Mouse (Mus musculus) testis, postnatal 14 days (tissue): ENCODE measurements at regions not wholly inside any gene's neighbourhood (a gene's known extent, or its start where the extent isn't known, plus 50 kb on each side); places are given as distances from the start of the nearest gene placed in this dataset.

ENCODE experiments used
- DNase-seq: peaks from one replicate; pipeline ENCODE4 v3.0.0; 2021; ENCODE audit warnings: low spot score

DNA sequence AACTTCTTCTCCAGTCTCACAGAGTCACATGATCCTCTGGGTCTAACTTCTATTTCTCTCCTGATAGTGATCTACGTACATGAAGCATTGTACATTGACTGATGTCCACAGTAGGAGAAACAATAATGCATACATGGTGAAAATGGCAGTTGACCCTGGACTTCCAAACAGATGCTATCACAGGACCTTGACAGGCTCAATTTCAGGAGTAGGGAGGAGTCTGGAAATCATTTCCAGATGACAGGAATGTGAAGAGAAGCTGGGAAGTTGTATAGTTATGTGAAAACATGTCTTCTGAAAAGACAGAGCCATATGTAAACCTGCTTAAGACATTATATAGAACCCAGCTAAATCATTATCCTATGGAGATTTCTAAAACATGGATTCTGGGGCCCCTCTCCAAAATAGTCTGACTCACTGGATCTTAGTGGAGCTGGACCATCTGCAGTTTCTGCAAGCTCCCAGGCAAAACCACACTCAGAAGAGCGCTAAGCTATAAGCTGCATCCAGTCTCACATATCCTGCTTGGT is 322.3 kb upstream of the Ldb2 start:
- no peak for DNase-seq

DNA sequence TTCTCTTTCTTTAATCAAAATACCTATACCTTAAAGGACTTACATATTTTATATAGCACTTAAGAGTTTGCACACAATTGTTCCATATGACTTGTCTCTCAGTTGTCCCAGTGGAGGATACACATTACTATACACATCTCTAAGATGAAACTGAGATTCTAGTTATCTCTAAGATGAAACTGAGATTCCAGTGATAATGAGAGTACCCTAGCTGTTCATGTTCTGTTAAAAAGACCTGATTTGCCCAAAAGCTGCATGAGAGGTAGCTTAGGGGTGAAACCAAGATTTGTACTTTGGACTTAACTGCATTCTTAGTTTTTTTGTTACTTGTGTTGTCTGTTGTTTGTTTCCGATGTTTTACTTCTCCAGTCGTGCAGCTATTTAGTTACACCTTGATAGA is 320.3 kb upstream of the Ldb2 start:
- no peak for DNase-seq

DNA sequence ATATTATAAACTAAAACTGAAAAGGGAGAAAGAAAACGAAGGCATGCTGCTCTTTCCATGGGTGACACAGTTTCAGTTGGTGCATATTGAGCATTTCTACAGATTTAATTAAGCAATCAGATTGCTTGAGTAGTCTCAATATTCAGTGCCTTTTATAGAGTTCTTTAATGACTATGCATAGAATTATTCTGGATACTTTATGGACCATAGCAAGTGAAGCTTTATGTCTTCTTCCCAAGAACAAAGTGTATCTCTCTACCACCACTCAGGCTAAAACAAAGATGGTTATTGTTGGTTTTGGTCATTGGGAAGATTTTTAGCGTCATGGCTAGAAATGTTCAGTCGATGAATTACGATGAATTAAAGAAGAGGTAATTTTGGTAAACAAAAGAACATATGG is 311.8 kb upstream of the Ldb2 start:
- no peak for DNase-seq

DNA sequence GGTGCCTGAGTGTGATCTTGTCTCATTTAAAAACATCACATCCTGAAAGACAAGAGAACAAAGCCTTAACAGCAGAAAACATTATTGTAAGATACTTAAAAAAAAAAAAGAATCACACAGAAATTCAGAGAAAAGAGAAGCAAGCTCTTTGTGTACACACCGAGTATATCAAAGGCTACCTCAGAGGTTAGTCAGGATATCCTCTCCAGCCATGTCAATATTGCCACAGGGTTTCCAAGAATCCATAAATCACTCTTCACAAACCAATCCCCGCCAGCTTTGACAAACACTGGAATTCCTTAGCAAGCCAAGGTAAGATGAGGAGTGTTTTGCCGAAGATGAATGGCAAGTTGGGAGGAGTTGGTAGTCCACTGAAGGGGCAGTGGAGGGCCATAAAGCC is 311.3 kb upstream of the Ldb2 start:
- DNase-seq: no peak

DNA sequence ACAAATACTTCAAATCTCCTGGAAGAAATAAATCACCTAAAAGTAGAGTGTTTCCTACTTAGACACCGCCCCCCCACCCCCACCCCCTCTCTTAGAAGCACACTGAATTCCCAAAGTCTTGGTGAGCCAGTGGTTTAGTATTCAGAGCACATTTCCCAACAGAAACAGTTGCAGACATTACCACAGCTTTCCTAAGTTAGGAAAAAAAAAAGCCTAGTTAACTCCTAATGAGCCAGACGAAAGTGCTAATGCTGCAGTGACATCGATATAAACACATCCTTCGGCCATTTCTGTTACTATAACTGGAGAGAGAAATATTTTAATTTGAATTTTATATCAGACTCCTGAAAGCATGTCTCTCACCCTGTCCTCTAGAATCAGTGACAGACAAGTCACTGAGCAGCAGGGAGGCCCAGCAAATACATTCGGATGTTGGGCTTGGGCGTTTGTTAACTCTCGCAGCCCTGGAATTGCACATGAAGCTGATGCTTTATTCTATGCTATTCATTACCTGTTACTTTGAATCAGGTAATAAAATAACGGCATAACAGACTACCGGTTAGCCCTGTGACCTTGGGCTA is 305.8 kb upstream of the Ldb2 start:
- DNase-seq: no peak

DNA sequence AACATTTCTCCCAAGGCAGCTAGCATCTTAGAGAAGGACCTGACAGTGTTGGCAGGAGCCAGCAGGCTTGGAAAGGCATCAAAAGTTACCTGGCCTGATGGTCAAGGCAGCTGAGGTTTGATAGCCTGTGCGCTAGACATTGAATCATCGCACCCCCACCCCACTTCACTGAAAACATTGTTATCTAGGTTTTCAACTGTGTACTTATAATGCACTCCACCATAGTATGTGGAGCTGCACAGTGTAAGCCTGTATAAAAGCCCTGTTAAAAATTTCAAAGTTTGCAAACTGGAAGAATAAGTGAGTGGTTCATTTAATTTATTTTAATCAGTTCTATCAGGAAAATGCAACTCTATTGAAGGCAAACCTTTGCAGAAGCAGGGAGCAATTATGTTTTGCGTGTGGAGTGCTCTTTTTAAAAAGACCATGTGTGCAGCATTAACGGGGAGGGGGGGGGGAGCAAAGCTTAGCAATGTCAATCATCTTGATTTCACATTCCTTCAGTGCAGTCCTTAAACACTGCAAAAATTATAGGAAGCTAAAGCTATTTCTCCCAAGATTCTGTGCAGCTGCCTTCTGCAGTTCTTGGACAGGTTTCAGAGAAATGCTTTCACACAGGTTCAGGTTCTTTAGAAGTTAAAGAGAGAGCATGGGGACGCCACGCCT is 304.4 kb upstream of the Ldb2 start:
- DNase-seq: no peak

DNA sequence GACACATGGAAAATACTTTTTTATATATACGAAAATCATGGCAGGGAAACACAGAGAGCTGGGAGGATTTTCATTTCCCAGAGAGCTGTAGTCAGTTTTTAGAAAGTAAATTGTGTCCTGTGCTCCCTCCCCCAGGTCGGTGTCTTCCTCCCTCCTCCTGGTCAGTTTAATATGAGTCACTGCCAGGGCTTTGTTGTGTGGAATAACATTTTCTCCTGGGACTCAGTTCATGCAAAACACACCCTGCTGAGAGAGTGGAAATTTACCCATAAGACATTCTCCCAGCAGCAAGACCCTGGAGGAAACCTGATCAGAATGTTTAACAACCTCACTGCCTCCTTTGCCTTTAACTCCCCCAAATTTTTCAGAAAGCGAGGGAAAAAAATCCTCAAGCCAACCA is 303.2 kb upstream of the Ldb2 start:
- no peak for DNase-seq

DNA sequence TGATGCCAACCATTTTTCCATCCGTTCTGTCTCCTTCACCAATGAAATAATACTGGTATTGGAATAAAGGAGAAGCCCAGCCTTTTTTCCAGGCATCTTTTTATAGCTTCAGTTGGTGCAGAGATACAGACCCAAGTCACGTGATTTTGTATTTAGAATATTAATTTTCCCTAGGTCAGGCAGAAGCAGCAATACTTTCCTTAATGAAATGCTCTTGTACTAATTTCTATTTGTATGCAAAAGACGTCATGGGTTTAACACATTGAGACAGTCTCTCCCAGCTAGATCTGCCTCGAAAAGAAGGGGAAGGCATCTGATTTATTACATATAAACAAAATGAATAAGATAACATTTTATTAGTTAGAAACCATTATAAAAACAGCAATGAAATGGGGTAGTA is 302.3 kb upstream of the Ldb2 start:
- no peak for DNase-seq

DNA sequence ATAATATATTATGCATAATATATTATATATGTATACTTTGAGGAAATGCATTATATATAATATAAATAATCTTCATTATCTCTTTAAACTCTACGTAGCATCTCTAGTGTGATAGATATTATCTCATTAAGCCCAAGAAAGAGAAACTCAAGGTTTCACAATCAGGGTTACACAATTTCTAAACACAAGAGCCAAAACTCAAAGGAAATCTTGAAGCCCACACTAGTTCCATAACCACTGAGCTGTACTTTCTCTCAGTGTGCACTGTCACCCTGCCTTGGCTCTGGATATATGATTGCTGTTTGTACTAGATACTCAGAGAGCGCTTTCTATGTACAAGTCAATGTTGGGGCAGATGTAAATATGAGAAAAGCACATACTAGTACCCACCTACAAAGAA is 299.6 kb upstream of the Ldb2 start:
- DNase-seq: no peak

DNA sequence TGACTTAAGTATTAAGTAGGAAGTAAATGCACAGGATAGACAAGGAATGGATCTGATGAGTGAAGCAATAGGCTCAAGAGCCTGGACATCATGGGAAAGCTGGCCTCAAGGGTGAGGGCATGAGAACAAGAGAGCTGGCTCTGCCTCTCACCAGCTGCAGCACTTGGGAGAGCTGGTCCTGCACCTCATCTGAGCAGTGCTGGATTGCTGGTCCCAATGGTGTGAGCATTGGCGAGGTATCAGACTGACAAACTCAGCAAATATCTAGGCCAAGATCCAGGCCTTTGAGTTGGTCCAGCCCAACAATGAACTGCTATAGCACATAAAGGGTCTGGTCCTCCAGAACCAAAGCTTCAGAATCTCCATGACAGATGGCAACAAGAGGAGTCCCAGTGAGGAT is 298.5 kb upstream of the Ldb2 start:
- DNase-seq: no peak

DNA sequence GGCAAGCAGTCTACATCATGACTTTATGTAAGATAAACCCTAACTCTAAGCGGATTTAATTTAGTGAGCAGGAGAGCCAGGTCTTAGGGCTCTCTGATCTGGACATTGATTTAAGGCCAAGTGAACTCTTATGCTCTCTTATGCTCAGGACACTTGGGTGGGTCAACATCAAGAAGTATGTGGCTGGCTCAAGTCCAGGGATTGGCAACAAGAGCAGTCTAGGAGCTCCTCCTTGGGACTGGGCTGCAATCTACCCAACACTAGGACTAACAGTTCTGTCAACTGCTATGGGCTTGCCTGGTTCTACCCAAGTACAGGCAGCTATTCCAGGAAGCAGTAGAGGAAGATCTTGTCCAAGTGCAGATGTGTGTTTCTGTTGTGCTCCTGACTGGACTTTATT is 285.3 kb upstream of the Ldb2 start:
- DNase-seq: no peak

DNA sequence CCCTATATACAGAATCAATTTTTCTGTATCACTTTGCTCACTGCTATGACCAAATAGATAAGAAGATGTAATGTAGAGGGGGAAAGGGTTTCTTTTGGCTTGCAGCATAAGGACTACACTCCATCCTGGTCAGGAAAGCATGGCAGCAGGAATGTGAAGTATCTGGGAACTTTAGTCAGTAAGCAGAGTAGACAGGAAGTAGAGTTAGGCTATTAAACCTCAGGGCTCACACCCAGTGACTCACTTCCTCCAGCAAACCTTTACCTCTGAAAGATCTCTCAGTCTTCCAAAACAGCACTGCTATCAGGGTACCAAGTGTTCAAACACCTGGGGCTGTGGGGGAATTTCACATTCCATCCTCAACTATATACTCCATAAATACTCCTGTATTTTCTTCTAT is 283.1 kb upstream of the Ldb2 start:
- DNase-seq: no peak

DNA sequence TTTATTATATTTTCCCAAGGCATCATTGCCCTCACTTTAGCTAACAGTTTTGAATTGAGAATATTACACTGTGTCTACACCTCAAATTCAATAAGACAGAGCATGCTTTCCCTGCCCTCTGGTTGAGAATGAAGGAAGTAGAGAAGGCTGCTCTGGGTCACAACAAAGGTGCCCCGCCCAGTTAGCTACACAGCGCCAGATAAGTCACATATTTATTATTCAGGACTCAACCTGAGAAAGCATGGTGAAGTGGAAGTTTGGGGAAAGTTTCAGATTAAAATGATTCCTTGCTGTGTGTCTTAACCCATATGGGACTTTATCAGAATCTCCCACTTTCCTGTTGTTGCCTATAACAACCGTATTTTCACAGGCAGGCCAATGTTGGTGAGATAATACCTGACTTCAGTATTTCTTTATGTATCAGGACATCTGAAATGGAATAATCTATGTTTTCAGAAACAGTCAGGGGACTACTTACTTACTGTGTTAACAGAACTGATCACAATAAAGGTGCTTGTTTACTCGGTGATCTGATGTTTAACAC is 276.9 kb upstream of the Ldb2 start:
- no peak for DNase-seq

DNA sequence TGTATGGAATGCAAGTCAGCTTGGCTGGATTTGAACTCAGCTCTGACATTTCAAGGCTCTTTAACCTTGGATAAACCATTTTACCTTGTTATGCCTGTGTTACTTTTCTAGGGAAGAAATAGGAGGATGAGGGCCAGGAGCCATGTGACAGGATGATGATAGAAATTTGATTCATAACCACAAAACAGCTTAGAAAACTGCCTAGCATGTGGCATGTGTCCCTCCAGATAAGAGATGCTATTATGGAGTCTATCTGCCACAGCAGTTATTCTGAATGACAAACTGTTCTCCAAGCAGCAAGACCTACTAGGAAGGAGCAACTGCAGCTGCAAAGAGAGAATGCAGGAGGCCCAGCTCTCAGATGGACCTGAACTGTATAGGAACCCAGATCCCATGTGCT is 275.7 kb upstream of the Ldb2 start:
- no peak for DNase-seq

DNA sequence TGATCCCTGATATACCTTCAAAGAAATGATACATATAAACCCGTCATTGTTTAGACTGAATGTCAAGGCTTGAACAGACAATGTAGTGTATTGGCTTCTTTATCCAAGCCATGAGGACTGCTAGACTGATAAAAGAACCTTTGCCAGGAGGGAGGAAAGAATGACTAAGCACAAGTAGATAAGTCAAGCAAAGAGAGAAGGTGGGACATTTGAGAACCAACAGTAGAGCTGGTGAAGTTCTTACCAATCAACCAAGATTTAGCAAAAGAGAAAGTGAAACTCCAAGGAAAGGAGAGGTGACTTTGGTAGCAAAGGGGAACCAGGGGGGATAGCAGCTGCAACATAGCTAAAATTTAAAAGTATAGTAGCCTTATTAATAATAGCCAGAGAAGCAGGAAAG is 273.0 kb upstream of the Ldb2 start:
- DNase-seq: no peak

DNA sequence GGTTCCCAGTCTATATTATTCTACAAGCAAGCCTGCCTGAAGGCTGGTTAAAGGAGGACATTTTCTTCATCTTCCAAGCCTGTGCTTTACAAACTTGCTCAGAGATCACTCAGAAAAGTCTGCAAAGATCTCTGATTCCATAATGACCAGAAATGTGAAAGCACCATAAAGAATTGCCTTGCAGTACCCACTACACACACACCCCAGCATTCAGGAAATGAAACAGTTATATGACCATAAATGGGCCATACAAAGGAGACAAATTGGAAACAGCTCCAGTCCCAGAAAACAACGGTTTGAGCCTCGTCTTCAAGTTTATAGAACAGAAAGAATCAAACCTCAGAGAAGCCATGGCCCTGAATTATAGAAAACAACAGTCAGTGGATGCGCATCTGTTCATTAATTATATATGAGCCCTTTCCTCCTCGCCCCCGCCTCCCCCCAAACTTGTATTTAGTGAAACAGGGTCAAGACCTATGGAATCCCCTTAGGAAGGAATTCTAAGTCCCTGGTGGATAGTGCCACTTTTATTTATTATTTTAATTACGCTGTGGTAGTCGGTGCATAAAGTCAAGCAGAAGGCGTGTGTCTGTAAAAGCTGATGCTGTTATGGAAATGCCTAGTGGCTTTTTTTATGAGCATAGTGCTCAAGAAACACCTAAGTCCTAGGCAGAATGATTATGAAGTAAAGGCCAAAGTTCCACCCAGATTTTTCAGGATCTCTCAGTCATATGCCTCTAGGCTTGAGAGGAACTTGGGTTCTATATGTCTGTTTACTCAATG is 266.6 kb upstream of the Ldb2 start:
- DNase-seq: no peak

DNA sequence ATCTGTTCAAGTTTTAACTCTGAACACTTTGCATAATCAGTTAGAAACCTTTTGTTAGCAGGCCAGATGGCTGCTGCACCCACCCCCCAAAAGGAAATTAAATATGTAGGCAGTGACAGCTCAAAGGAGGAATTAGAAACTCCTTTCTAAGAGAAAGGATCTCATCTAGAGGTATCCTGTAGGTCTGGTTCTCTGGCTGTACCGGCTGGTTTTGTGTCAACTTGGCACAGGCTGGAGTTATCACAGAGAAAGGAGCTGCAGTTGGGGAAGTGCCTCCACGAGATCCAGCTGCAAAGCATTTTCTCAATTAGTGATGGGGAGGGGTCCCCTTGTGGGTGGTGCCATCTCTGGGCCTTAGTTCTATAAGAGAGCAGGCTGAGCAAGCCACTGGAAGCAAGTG is 263.1 kb upstream of the Ldb2 start:
- no peak for DNase-seq

DNA sequence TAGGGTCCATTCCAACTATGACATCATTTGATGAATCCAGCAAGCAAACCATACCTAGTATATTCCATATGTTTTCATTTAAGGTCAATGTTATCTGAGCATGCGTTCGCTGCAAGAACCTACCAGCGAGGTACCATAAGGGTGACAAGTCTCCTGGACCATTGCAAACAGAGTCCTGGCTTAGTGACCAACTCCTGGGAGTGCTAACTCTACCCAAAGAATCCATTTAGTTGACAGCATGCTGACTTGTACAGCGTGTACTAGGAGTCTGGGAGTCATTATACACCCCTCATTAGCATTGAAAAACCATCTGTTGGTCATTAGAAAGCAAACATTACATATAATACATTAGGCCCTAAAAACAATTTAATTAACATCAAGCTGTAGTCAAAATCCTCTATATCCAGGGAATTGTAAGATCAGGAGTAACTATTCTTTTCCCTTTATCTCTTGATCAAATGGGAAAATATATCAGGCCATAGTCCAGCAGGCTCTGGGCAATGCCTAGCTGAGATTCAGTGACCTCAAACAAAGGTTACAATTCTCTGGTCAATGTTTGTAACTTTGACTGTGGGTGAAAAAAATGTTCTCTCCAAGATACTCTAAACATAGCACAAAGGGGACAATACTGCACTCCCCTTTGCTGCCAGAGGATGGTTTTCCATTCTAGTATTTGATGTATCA is 255.9 kb upstream of the Ldb2 start:
- DNase-seq: no peak

DNA sequence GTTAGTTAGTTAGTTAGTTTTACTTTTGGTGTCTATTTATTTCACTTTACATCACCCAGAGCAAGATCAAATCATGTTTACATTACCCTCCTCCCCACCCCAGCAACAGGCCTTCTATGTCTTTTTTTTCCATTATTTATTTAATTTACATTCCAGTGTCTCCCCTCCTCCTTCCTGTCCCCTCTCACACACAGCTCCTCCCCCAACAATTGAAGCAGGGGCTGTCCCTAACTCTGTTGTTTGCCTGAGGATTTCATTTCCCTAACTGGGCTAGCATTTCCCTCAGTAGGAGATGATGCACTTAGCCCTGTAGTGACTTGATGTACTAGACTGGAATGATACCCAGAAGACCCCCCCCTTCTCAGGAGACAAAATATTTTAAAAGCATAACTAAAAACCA is 249.9 kb upstream of the Ldb2 start:
- no peak for DNase-seq

DNA sequence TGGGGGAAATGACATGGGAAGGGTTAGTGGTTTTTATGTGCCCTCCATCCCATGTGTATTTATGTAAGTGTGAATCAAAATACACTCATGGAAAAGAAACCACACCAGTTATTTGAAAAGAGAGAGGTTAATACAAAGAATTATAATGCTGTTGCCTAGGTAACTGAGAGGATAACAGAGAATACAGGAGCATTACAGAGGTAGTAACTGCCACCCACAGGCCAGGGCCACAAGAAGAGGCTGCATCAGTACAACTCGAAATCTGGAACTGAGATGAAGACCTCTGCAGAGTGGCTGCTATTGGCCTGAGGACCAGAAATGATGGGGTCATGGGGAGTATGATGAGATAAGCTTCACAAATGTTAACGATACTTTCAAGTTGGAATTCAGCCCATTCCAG is 243.4 kb upstream of the Ldb2 start:
- DNase-seq: no peak

DNA sequence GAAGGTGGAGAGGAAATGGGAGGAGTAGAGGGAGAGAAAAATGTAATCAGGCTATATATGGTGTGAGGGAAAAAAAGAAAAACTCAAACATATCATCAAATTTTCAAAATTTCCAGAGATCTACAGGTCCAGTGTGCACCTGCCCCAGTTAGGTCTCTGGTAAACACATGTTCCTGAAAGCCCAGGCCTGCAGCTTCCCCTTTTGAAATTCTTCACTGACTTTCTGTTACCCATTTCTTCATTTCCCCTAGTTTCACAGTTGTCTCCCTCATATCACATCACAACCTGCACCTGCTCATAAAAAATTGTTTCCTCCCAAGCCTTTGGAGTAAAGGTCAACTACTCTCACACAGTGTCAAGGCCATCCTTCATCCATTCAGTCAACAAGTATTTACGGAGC is 236.9 kb upstream of the Ldb2 start:
- no peak for DNase-seq

DNA sequence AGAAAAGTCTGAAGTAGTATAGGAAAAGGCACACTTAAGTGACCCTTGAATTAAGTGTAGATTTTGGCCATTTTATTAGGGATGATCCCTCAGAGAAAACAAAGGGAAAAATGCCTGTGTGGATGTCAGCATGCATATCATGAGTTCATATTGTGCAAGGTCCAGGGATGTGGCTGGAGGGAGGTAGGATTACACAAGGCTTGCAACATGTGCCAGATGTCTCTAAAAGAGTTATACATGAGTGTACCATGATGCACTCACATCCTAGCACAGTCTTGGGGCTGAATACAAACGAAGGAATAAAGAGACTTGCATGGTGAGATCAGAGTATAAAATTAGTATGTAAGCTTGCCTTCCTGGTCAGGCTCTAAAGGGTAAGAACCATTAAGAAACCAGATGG is 233.7 kb upstream of the Ldb2 start:
- no peak for DNase-seq

DNA sequence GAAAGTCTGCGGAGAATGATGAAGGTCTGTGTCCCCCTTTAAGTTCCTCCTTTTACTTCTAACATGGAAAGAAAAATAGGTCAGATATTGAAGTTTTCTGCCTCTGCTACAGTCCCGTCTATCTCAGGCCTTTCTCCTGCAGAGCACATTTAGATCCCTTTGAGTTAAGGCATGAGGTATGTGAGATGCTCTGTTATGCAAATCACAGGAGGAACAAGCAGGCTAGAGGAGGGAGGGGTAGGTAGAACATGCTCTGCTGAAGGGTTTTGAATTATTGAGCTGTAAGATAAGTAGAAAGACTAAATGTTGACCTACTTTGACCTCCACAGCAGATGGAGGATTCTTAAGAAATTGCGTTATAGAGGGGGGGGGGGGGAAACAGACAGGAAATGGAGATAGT is 228.4 kb upstream of the Ldb2 start:
- DNase-seq: no peak
